Mouse (Mus musculus) liver, embryonic 14.5 days (tissue): ENCODE data around the gene Zmynd8. TPM values are rescaled to one million over a fixed set of nuclear protein-coding genes. Genes with fewer than 3 reads are reported as not detected.

ENCODE experiments used
- ATAC-seq: fragments of 200-750 bp; cut with Nextera tagmentation; 2 replicates; pipeline ENCODE4 v1.8.0; 2017; ENCODE audit warnings: moderate number of reproducible peaks, mild to moderate bottlenecking, moderate library complexity; ENCODE audit not compliant: insufficient read depth
- DNase-seq, 3 experiments: peaks; one replicate each; pipeline ENCODE4 v3.0.0-alpha.2; 2012 to 2013; ENCODE audit warnings: low read depth in 3 of 3, low spot score in 3 of 3
- H3K27ac ChIP-seq: fragments of 300-500 bp; sonication (generic); 2 replicates; pipeline ENCODE4 v1.5.1; 2014; ENCODE audit warnings: moderate library complexity, mild to moderate bottlenecking, control low read depth, inconsistent platforms
- H3K27me3 ChIP-seq: fragments of 300-500 bp; sonication (generic); 2 replicates; pipeline ENCODE4 v1.6.1; 2014; ENCODE audit warnings: mild to moderate bottlenecking, low read length, moderate library complexity; ENCODE audit not compliant: control insufficient read depth, insufficient read depth
- H3K36me3 ChIP-seq: fragments of 300-500 bp; sonication (generic); replicated peaks from 2 replicates; pipeline ENCODE4 v1.6.1; 2014; ENCODE audit warnings: low read depth; ENCODE audit not compliant: control insufficient read depth, insufficient read depth
- H3K4me1 ChIP-seq, 2 experiments: fragments of 200-500 bp in 1 of 2; fragments of 300-500 bp in 1 of 2; sonication (generic) in 1 of 2; replicated peaks; 2 replicates each; pipeline ENCODE4 v1.6.1; 2012 to 2014; ENCODE audit warnings: antibody characterized with exemption in 1 of 2, inconsistent platforms in 1 of 2, low read length in 1 of 2; ENCODE audit not compliant: control insufficient read depth in 2 of 2, insufficient read depth in 2 of 2
- H3K4me2 ChIP-seq: fragments of 300-500 bp; sonication (generic); 2 replicates; pipeline ENCODE4 v1.6.1; 2014; ENCODE audit warnings: low read depth, mild to moderate bottlenecking, control low read depth, moderate library complexity
- H3K4me3 ChIP-seq, 2 experiments: fragments of 200-500 bp in 1 of 2; fragments of 300-500 bp in 1 of 2; sonication (generic) in 1 of 2; 2 replicates each; pipeline ENCODE4 v1.5.1; 2012 to 2014; ENCODE audit warnings: low read depth in 2 of 2, low read length in 2 of 2, mild to moderate bottlenecking in 2 of 2, control low read depth in 1 of 2, inconsistent platforms in 1 of 2, moderate library complexity in 1 of 2; ENCODE audit not compliant: insufficient read depth in 1 of 2
- H3K9ac ChIP-seq: fragments of 300-500 bp; sonication (generic); replicated peaks from 2 replicates; pipeline ENCODE4 v1.6.1; 2014; ENCODE audit warnings: mild to moderate bottlenecking, control low read depth, moderate library complexity
- H3K9me3 ChIP-seq: fragments of 300-500 bp; sonication (generic); 2 replicates; pipeline ENCODE4 v1.6.1; 2016; ENCODE audit warnings: low read length, mixed read lengths; ENCODE audit not compliant: control insufficient read depth
- CTCF ChIP-seq: IDR thresholded peaks from 2 replicates; pipeline ENCODE4 v1.5.1; 2016; ENCODE audit warnings: antibody characterized with exemption, low read depth, control low read depth
- EP300 ChIP-seq: IDR thresholded peaks from 2 replicates; pipeline ENCODE4 v1.6.1; 2016; ENCODE audit warnings: antibody characterized with exemption, low read depth
- WGBS: fragments of 180-500 bp; shearing (Covaris S2); extraction: QIAGEN DNeasy Blood & Tissue Kit; methylation state at CpG from one replicate; pipeline ENCODE4 v1.1.7; 2014; ENCODE audit not compliant: insufficient replicate concordance; 5-methylcytosine and 5-hydroxymethylcytosine counted together
- polyA plus RNA-seq, 2 experiments: library from polyadenylated mRNA; depleted of rRNA in 1 of 2; stranded (reverse) in 1 of 2; unstranded in 1 of 2; fragments of >200 nt; fragmentation: Nextera tagmentation in 1 of 2; extraction: Ambion mirVana in 1 of 2; gene quantifications; 2 replicates each; pipeline versions ENCODE4 v1.2.1 to v1.2.3; 2012 to 2014

Zmynd8 gene
- polyA plus RNA-seq, 2 experiments = 16.3 to 17.7 TPM

GRCm38 (mm10) chr2:165855641-165856301 is 43.0 kb downstream of the Zmynd8 start:
- Histone ChIP-seq H3K36me3 (peaks cover 18% of the 10 kb centered on the region), H3K27ac (no peak overlapping the region), H3K9me3 (no peaks in the 10 kb centered on the region), H3K9ac (no peak overlapping the region), H3K4me3 (no peak overlapping the region), H3K27me3 (no peaks in the 10 kb centered on the region), H3K4me2 (no peak overlapping the region), H3K4me1 (peaks cover 33 to 66% of the 10 kb centered on the region in 2 experiments)
- DNase-seq (no peak), ATAC-seq (no peak)
- WGBS = 72% methylated on average over 6 of the region's 6 CpGs
- TF ChIP-seq EP300 = no peak
- TF ChIP-seq CTCF = no peak

- H3K9ac ChIP-seq = no peak overlapping the region
- peaks cover 18% of the 10 kb centered on the region for H3K36me3 ChIP-seq
- DNase-seq (no peak), ATAC-seq (peak; percentile 30; the same call in 1 of the 2 replicates)
- TF ChIP-seq CTCF (no peak), EP300 (no peak)
- no peaks in the 10 kb centered on the region for H3K9me3 ChIP-seq
- peaks cover 26 to 58% of the 10 kb centered on the region in 2 experiments for H3K4me1 ChIP-seq
- 51% methylated on average over 16 of the region's 16 CpGs for WGBS
- no peaks in the 10 kb centered on the region for H3K27me3 ChIP-seq
- H3K4me2 ChIP-seq = no peak overlapping the region
- no peak overlapping the region for H3K27ac ChIP-seq
- H3K4me3 ChIP-seq = no peak overlapping the region
These were observed 44.4 kb downstream of the Zmynd8 start for GRCm38 (mm10) chr2:165854207-165854968.

- Histone ChIP-seq H3K27ac (no peak overlapping the region), H3K4me2 (no peak overlapping the region), H3K27me3 (no peaks in the 10 kb centered on the region), H3K9ac (no peak overlapping the region), H3K4me3 (no peak overlapping the region), H3K4me1 (peaks cover 18 to 45% of the 10 kb centered on the region in 2 experiments), H3K36me3 (peaks cover 24% of the 10 kb centered on the region), H3K9me3 (no peaks in the 10 kb centered on the region)
- 56% methylated on average over 9 of the region's 9 CpGs for WGBS
- TF ChIP-seq EP300 (no peak), CTCF (no peak)
- no peak for ATAC-seq
- DNase-seq = no peak
These were observed 45.8 kb downstream of the Zmynd8 start for GRCm38 (mm10) chr2:165852896-165853633.

GRCm38 (mm10) chr2:165852453-165852852 is 46.4 kb downstream of the Zmynd8 start:
- Histone ChIP-seq H3K4me1 (peaks cover 18 to 39% of the 10 kb centered on the region in 2 experiments), H3K36me3 (peaks cover 30% of the 10 kb centered on the region), H3K4me3 (no peak overlapping the region), H3K9ac (no peak overlapping the region), H3K27ac (no peak overlapping the region), H3K27me3 (no peaks in the 10 kb centered on the region), H3K9me3 (no peaks in the 10 kb centered on the region), H3K4me2 (no peak overlapping the region)
- 63% methylated on average over 11 of the region's 11 CpGs for WGBS
- ATAC-seq (no peak), DNase-seq (no peak)
- no peak for TF ChIP-seq CTCF
- TF ChIP-seq EP300 = no peak
